Mouse (Mus musculus) liver, adult (tissue): Measurements from ENCODE around the gene Sh2b2.

Experiments
- GATA4 ChIP-seq: IDR thresholded peaks from 2 replicates; pipeline ENCODE4 v1.6.1; 2014; ENCODE audit warnings: mild to moderate bottlenecking, low read length; ENCODE audit not compliant: insufficient replicate concordance

The Sh2b2 gene

DNA sequence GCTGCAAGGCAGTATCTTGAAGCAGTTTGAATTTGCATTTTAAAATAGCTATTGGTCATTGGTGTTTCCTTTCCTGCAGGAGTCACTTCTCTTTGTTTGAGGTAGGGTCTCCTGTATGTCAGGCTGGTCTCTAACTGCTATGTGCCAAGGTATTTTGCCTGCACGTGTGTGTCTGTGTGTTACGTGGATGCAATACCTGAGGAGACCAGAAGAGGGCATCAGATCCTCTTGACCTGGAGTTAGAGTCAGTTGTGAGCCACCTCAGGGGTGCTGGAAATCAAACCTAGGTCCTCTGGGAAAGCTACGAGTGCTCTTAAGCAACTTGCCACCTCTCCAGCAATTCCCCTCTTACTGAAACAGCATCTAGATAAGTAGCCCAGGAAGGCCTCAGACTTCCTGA lies 31.1 kb downstream of the Sh2b2 start:
- TF ChIP-seq GATA4, result no peak

DNA sequence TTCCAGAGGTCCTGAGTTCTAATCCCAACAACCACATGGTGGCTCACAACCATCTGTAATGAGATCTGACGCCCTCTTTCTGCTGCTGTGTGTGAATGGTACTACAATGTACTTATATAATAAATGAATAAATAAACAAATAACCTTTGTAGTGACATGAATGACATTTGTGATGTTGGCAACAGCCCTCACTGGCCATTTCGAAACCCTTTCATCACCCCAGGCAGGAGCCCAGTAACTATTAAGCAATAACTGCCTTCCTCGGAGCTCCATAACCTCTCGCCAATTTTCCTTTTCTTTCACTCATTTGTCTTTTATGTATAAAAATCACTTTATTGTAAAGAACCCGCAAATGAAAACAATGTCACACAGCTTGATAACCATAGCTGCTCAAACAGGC lies 32.6 kb downstream of the Sh2b2 start:
- no peak for TF ChIP-seq GATA4

DNA sequence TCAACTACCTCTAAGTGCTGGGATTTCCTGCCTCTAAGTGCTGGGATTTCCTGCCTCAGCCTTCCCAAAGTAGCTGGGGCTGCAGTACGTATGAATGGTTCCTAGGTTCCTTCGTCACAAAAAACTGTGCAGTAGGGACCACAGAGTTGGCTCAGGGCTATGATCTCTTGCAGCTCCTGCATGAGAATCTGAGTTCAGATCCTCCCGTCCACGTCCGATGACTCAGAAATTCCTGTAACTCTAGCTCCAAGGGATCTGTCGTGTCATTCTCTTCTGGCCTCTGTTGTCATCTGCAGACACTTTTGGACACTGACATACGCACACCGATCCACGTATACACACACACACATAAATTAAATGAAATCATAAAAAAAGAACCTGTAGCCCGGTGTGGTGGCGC lies 33.6 kb downstream of the Sh2b2 start:
- no peak for TF ChIP-seq GATA4

DNA sequence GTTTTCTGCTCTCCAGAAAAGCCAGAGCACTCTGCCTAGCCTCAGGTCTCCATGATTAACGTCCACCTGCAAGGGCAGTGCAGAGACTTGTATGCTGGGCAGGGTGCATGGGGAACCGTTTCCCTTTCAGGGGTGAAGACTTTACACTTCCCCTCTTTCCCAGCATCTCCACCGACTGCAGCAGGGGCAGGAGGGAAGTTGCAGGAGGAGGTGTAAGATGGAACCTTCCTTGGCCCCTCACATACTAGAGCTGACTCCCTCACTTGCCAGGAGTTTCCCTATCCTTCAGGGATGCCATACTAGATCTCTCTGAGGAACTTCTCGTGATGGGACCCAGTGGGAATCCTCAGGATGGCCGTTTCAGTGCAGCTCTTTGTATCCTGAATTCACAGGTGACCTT lies 35.8 kb downstream of the Sh2b2 start:
- TF ChIP-seq GATA4, result no peak

DNA sequence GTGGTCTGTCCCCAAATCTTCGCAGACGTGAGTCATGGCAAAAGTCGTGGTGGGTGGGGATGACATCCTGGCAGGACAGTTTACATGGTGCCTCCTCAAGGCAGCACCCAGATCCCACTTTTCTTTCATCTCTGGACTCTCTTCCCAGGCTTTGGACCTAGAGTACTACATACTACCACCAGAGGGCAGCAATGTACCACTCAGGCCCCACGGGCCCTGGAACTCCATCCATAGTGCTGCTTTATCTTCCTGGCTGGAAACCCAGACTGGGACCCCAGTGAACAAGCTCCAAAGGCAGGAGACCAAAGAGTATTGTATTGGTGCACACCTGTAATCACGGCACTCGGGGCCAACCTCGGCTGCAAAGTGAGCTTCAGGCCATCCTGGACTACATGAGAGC lies 44.5 kb downstream of the Sh2b2 start:
- no peak for TF ChIP-seq GATA4

DNA sequence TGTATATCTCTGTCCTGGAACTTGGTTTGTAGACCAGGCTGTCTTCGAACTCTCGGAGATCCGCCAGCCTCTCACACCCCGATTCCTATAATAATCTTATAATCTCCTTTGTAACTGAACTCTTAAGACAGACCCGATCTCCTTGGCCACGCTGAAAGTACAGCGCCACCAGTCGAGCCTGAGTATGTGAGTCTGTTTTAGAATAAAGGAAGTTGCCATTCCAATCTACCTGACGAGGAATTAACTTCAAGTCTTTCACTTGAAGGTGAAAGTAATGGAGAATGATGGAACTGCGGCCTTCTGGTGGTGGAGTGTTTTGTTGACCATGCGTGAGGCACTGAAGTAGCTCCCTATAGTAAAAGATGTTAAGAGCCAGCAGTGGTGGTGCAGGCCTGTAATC lies 46.8 kb downstream of the Sh2b2 start:
- TF ChIP-seq GATA4, result no peak

DNA sequence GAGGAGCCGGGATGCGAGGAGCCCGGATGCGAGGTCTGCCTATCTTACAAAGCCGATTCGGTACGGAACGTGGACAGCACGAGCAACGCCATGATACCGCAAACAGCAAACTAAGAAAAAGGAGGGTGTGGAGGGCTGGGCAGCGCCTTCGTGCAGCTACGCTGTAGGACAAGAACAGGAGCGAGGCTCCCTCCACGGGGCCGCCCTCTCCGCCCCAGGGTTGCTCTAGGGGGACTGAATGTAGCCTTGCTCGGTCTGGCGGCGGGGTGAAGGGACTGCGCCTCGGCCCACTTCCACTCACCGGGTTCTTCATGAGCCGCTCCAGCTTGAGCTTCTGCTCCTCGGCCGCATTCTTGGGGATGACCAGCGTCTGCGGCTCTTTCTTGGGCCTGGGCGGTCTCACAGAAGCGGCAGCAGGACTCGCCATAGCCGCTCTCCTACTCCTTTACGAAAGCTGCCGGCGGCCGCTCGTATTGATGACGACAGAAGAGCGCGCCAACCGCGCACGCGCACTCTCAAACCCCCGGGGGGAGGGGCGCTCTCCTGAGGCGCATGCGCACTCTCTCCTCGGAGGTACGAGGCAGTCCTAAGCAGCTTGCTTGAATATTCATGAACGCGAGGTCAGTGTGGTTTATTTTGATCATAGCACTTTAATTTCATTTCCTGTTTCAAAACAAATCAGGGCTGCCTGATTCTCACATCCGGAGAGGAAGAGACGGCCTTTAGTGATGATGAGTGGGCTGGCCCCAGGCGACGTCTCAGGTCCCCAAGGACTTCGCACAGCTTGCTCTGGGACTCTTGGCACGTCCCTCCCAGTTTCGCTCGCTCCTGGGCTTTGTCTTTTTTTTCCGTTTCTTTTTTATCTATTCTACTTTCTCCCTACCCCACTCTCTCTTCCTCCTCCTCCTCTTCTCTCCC lies 47.6 kb downstream of the Sh2b2 start, which contains the start of gene Prkrip1:
Gene Prkrip1, minus strand, starts transcription at position 490 of the 918 bp plus-strand sequence.
- TF ChIP-seq GATA4, result peak; percentile 56; the same call in 1 of the 2 replicates

DNA sequence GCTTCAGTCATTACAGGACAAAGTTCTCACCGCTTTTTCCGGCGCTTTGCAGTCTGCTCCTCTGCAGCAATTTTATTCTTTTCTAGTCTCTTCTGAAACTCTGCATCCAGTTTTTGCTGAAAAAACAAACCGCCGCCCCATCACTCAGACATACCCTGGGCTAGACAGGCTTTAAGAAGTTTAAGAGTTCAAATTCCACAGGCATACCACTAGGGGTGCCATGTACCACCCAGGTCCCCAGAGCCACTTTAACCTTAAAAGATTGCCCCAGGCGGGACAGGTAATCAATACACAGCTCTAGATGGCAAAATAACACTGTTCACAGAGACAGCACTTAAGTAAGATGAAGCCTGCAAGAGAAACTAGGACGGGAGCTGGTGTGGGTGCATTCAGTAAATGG lies 54.5 kb downstream of the Sh2b2 start:
- no peak for TF ChIP-seq GATA4

DNA sequence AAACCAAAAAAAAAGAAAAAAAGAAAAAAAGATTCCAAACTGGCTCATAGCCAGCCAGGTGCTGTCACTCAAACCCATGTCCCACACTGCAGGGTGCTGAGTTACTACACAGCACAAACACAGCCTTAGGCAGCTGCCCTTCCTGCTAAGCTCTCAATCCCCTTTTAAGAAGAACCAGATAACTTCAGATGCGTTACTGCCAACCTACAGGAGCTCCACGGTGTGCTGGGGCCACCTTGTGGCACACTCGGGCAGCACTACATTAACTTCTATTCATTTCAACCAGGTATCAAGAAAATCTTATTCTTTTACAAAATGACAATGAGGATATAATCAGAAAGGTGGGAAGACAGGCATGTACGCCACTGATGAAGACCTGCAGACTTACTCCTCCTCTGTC lies 59.6 kb downstream of the Sh2b2 start:
- TF ChIP-seq GATA4, result no peak

DNA sequence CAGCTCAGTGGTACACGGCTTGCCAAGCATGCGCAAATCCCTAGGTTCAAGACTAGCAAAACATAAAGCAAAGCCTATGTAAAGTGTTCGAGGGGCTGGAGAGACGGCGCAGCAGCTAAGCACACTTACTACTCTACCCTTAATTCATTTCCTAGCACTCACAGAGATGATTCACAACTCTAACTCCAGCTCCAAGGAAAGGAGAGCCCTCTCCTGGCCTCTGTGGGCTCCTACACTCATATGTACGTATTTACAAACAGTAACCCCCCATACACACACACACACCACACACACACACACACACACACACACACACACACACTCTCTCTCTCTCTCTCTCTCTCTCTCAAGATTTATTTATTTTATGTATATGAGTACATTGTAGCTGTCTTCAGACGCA lies 62.6 kb downstream of the Sh2b2 start:
- TF ChIP-seq GATA4, result no peak

DNA sequence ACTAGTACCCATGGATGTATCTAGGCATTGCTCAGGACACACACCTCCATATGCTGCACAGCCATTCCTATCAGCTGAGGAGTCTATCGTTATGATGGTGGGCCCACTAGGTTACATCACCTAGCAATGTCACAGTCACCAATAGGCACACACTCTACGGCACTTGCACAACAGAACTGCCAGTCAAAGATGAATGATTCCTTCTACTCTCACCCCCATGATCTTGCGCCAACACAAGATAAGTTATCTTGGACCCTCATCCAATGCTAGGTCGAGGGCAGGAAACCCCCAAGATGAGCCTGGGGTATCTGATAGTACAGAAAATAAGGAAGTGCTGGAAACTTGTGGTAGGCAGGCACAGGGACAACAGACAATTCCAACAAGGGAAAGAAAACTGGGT lies 63.5 kb downstream of the Sh2b2 start:
- TF ChIP-seq GATA4, result no peak

DNA sequence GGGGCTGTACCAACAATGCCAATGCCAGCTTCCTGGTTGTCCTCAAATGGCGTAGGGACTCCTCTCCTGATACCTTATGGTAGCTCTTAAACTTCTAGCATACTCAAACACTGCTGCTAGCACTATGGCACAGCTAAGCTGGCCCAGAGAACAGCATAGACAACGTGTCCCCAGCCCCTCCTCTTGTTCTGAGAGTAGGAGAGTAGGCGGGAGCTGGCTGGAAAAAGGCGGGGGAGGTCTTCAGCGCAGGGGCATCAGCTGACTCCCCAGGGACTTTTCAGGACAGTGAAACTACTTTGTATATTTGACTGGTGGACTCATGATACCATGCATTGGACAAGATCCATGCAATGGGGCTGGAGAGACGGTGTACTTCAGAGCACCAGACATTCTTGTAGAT lies 64.3 kb downstream of the Sh2b2 start:
- TF ChIP-seq GATA4, result no peak

DNA sequence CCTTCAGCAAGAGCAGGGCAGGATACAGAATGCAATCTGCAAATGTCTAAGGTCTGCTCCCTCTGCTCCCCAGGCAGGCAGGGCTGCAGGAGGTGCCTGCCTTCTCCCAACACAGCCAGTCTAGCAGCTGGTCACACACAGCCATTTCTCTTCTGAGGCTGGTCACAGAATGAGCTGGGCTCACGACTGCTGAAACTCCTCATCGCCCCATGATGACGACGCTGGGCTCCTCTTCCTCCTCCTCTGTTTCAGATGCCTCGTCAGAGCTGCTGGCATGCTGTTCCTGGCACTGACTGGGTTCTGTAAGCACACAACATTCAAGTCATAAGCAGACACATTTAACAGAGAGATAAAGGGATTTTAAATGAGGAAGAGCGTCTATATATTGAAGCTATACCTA lies 65.2 kb downstream of the Sh2b2 start:
- no peak for TF ChIP-seq GATA4

DNA sequence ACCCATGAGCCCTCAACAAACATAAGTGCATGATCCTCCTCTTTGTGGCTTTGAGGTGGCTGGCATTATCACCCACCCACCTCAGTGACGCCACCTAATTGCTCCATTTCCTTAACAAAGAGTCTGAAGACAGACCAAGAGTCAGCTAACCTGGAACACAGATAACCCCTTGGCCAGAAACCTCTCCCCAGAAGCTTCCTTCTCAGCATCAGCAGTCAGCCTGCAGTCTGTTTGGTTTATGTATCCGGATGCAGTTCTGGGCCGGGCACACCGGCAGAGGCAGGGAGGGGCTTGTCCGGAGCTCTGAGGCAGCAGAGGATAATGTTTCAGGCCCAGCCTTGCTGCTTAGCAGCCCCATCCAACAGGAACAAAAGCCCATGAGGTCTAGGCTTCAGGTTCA lies 66.8 kb downstream of the Sh2b2 start:
- TF ChIP-seq GATA4, result no peak

DNA sequence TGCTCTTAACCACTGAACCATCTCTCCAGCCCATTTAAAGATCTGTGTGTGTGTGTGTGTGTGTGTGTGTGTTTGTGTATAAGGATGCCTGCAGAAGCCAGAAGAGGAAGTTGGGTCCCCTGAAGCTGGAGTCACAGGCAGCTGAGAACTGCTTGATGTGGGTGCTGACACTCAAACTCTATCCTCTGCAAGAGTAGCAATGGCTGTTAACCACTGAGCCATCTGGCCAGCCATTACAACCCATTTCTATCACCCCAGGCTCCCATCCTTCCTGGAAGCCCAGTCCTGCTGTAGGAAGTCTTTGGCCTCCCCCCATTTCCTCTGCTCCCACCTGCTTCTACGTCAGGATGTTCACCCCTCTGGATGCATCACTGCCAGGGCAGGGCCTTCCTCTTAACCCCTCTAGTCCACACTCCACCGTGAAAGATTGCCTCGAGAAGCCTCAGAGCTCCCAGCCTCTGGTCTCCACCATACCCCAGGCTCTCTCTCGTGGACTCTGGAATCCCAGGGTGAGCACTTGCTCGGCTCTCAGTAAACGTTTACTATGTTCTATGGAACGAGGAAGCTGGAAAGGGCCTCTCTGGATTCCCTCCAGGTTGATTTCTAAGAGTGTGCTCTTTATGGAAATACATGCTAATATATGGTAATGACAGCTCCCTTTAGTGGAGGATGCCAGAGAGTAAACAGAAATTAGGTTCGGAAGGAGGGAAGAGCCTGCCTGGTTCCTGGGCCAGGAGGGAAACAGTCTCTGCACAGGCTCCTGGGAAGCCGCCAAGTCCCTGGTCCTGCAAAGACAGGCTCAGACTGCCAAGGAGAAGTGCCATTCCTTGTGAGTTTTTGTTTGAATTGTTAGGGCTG lies 72.5 kb downstream of the Sh2b2 start:
- no peak for TF ChIP-seq GATA4

DNA sequence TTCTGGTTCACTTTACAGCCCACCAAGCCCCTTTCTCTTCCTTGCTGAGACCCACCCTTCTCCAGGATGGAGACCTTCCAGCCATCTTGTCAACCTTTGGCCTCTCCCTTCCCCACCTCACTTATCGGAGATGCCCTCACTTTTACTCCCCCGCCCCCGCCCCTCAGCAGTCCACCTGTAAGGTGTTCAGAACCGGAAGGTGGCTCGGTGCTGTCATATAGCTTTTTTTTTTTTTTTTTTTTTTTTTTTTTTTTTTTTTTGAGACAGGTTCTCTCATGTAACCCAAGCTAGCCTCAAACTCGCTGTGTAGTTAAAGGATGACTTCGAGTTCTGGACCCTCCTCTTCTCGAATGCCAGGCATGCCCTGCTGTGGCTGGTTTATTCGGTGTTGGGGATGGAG lies 73.4 kb downstream of the Sh2b2 start:
- no peak for TF ChIP-seq GATA4
